Mouse (Mus musculus) heart, postnatal 4 days (tissue): ENCODE data around the gene Ivl. TPM values are rescaled to one million over a fixed set of nuclear protein-coding genes. Genes with fewer than 3 reads are reported as not detected.

Experiments used
- total RNA-seq, 2 experiments: library from RNA; stranded (reverse); gene quantifications; 2 replicates each; pipeline ENCODE4 v1.2.3; 2021

The Ivl gene
- total RNA-seq, 2 experiments from 2014 or later = not detected

Other genes with a start within 250 kb of the Ivl start
- not detected for gene Sprr2d, start 234.6 kb downstream of the Ivl start, total RNA-seq
- not detected for gene Sprr2e, start 221.6 kb downstream of the Ivl start, total RNA-seq
- not detected for gene Sprr2f, start 208.5 kb downstream of the Ivl start, total RNA-seq
- gene Sprr2h, start 188.1 kb downstream of the Ivl start, total RNA-seq = not detected
- not detected for gene Sprr2i, start 165.7 kb downstream of the Ivl start, total RNA-seq
- gene Sprr2j-ps, start 155.7 kb downstream of the Ivl start, total RNA-seq = not detected
- gene Gm9774, start 144.3 kb downstream of the Ivl start, total RNA-seq = 1 to 10 TPM; 1.7 to 4.6 TPM
- gene Sprr2k, start 141.2 kb downstream of the Ivl start, total RNA-seq = not detected
- gene Sprr1b, start 134.9 kb downstream of the Ivl start, total RNA-seq = not detected
- not detected for gene Sprr3, start 115.0 kb downstream of the Ivl start, total RNA-seq
- not detected for gene Sprr1a, start 87.8 kb downstream of the Ivl start, total RNA-seq
- gene Sprr4, start 73.2 kb downstream of the Ivl start, total RNA-seq = not detected
- not detected for gene 2310046K23Rik, start 39.2 kb downstream of the Ivl start, total RNA-seq
- gene Smcp, start 15.3 kb upstream of the Ivl start, total RNA-seq = not detected
- gene 2210017I01Rik, start 33.8 kb upstream of the Ivl start, total RNA-seq = not detected
- not detected for gene Lce6a, start 47.9 kb upstream of the Ivl start, total RNA-seq
- gene Lce1a1, start 74.6 kb upstream of the Ivl start, total RNA-seq = not detected
- gene Lce1b, start 83.2 kb upstream of the Ivl start, total RNA-seq = not detected
- not detected for gene Lce1a2, start 96.6 kb upstream of the Ivl start, total RNA-seq
- not detected for gene Lce1c, start 105.5 kb upstream of the Ivl start, total RNA-seq
- gene Lce1d, start 113.5 kb upstream of the Ivl start, total RNA-seq = not detected
- gene Lce1e, start 135.3 kb upstream of the Ivl start, total RNA-seq = not detected
- not detected for gene Lce1f, start 146.6 kb upstream of the Ivl start, total RNA-seq
- gene Gm38119, start 165.4 kb upstream of the Ivl start, total RNA-seq = not detected
- not detected for gene Lce1g, start 178.6 kb upstream of the Ivl start, total RNA-seq
- not detected for gene Lce1h, start 191.3 kb upstream of the Ivl start, total RNA-seq
- not detected for gene Lce1i, start 205.2 kb upstream of the Ivl start, total RNA-seq
- gene Lce1j, start 216.8 kb upstream of the Ivl start, total RNA-seq = not detected
- gene Lce1k, start 234.2 kb upstream of the Ivl start, total RNA-seq = not detected